9 mouse cellular contexts compared by ENCODE assay signal in the genomic region with DNA sequence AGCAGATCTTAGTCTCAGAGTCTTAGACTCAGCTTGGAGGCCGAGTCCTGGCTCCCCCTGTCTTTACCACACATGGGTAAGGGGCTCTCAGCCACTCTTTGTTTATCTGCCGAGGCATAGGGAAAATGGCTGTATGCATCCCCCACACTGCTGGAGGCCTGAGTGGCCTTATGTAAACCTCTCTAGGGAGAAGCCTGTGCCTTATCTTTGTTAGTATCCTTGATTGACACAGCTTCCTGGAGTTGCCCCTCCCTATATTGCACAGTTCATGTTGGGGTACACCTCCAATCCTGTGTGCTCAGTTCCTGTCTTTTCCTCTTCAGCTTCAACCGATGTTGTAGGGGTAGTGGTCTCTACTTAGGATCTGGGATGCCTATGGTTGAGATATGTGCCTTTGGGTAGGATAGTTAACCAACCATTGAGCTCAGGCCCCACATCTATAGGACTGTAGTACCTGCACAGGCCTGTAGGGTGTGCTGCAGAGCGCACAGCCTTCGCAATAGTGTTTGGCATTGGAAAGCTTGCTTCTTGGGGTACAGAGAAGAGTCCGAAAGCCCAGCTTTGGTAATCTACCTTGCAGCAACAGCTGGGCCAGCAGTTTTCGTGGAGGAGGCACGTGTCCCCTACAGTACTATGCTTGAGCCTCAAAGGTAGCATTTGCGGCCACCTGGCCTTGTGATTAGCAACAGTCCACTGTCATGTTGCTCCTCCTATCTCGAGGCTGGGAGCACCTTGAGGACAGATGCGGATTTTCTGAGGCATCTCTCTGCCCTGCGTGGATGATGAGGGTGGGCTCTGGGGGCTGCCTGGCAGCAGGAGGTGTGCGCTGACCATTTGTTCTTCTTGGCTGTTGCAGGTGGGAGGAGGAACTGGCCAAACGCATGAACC. TPM values are rescaled to one million over a fixed set of nuclear protein-coding genes. Genes with fewer than 3 reads are reported as not detected.
DNase-seq lines count a peak whose midpoint lies in the region; ATAC-seq lines count a peak whose summit lies in the region.
"Had no signal": no experiment of that assay in that cellular context is flagged by ENCODE, and none has a peak within 500 bp of the region (broad histone marks: within the 10 kb centered on the region; RNA-seq: fewer than 3 reads in every experiment).

A gene (plus strand): TSS at position 830 of the 888 bp plus-strand sequence.

- WGBS in embryonic facial prominence, embryonic 13.5 days: 57% methylated on average over 14 of the region's 14 CpGs
- 49% methylated on average over 14 of the region's 14 CpGs for WGBS in intestine, embryonic 14.5 days
- 29% methylated on average over 14 of the region's 14 CpGs for WGBS in liver, embryonic 15.5 days (ENCODE audit: insufficient replicate concordance)

- peaks cover 53% of the 10 kb centered on the region for H3K4me1 ChIP-seq in embryonic facial prominence, embryonic 13.5 days
- peaks cover 46% of the 10 kb centered on the region for H3K4me1 ChIP-seq in intestine, embryonic 14.5 days (replicated peaks; ENCODE audit: control insufficient read depth, insufficient read depth, low read length)
- peaks cover 49% of the 10 kb centered on the region for H3K4me1 ChIP-seq in liver, embryonic 15.5 days (replicated peaks)

- no peaks in the 10 kb centered on the region for H3K27me3 ChIP-seq in embryonic facial prominence, embryonic 13.5 days
- H3K27me3 ChIP-seq in intestine, embryonic 14.5 days (replicated peaks; ENCODE audit: control insufficient read depth, insufficient read depth, low read length): no peaks in the 10 kb centered on the region
- no peaks in the 10 kb centered on the region; the same call in 1 of the 2 replicates for H3K27me3 ChIP-seq in liver, embryonic 15.5 days

- peak; percentile 64 to 88 for DNase-seq in adrenal gland, adult (ENCODE audit: inconsistent age in 2 of 2, low spot score in 1 of 2)
- no peak for DNase-seq in adrenal gland, adult 8-10 months
- peak; percentile 48 for DNase-seq in right cerebral cortex, postnatal 4 days
- DNase-seq in right cerebral cortex, adult 18-20 months: no peak
- DNase-seq in intestine, embryonic 14.5 days (ENCODE audit: low spot score): peak; percentile 84
- DNase-seq in retina, postnatal 1 day: peak; percentile 61

- H3K9ac ChIP-seq in embryonic facial prominence, embryonic 13.5 days: 0 out of 2 replicates have a peak within 1 kb of the TSS, but pooled peaks have one; percentile 41
- no peak within 1 kb of the TSS for H3K9ac ChIP-seq in intestine, embryonic 14.5 days (ENCODE audit: low read length)
- H3K9ac ChIP-seq in liver, embryonic 15.5 days: no peak within 1 kb of the TSS

- H3K9me3 ChIP-seq in embryonic facial prominence, embryonic 13.5 days: no peaks in the 10 kb centered on the region
- H3K9me3 ChIP-seq in intestine, embryonic 14.5 days (ENCODE audit: control insufficient read depth, low read length): no peaks in the 10 kb centered on the region
- no peaks in the 10 kb centered on the region for H3K9me3 ChIP-seq in liver, embryonic 15.5 days (replicated peaks)

- no peak within 1 kb of the TSS for H3K4me3 ChIP-seq in embryonic facial prominence, embryonic 13.5 days
- H3K4me3 ChIP-seq in intestine, embryonic 14.5 days (ENCODE audit: low read depth, low read length): no peak within 1 kb of the TSS
- no peak within 1 kb of the TSS for H3K4me3 ChIP-seq in liver, embryonic 15.5 days (replicated peaks)

- peak within 1 kb of the TSS; percentile 63 for H3K27ac ChIP-seq in embryonic facial prominence, embryonic 13.5 days
- H3K27ac ChIP-seq in intestine, embryonic 14.5 days (ENCODE audit: low read depth): peak within 1 kb of the TSS; percentile 57
- H3K27ac ChIP-seq in liver, embryonic 15.5 days (replicated peaks): peak within 1 kb of the TSS; percentile 41; the same call in 1 of the 2 replicates

- no peak for ATAC-seq in embryonic facial prominence, embryonic 13.5 days (ENCODE audit: insufficient number of reproducible peaks, insufficient read depth, low FRiP score, low TSS enrichment, low read depth)
- no peak for ATAC-seq in intestine, embryonic 14.5 days (replicated peaks; ENCODE audit: low FRiP score, low TSS enrichment, low read depth)
- no peak for ATAC-seq in liver, embryonic 15.5 days (ENCODE audit: insufficient read depth)

- no peak within 1 kb of the TSS for H3K4me2 ChIP-seq in embryonic facial prominence, embryonic 13.5 days
- 0 out of 2 replicates have a peak within 1 kb of the TSS, but pooled peaks have one; percentile 0 for H3K4me2 ChIP-seq in intestine, embryonic 14.5 days (ENCODE audit: low read length)
- no peak within 1 kb of the TSS for H3K4me2 ChIP-seq in liver, embryonic 15.5 days

- H3K36me3 ChIP-seq in embryonic facial prominence, embryonic 13.5 days: peaks cover 30% of the 10 kb centered on the region
- peaks cover 24% of the 10 kb centered on the region for H3K36me3 ChIP-seq in intestine, embryonic 14.5 days (ENCODE audit: control insufficient read depth, insufficient read depth, low read length)
- H3K36me3 ChIP-seq in liver, embryonic 15.5 days (replicated peaks): 0 out of 2 replicates have a peak, but pooled peaks cover 8% of the 10 kb centered on the region

RNA-seq across cellular contexts. Expression of the gene that starts here (rescaled TPM):
- under 1 TPM in 2 of 4 experiments, not detected in 2; 0.09 to 0.25 TPM for total RNA-seq in adrenal gland, adult 8-10 months (2022)
- not detected in 2 replicates for polyA plus RNA-seq in embryonic facial prominence, embryonic 13.5 days (2015; fragmentation: Nextera tagmentation; extraction: Ambion mirVana)
- polyA plus RNA-seq in intestine, embryonic 14.5 days (2014; fragmentation: Nextera tagmentation; extraction: Ambion mirVana): not detected in 2 replicates
- not detected in 2 replicates for polyA plus RNA-seq in liver, embryonic 15.5 days (2015; fragmentation: Nextera tagmentation; extraction: Ambion mirVana)
- total RNA-seq: layer of hippocampus, postnatal 36 days had no signal

Comparison
In these comparisons a context has a peak if more than half of its experiments do, and no peak if none do; other contexts are left out.
1. DNase-seq: peak in adrenal gland, adult (2 of 2), right cerebral cortex, postnatal 4 days (single experiment) and retina, postnatal 1 day (single experiment); none in adrenal gland, adult 8-10 months (single experiment) and right cerebral cortex, adult 18-20 months (single experiment).
2. Peak in DNase-seq, H3K27ac ChIP-seq and H3K4me2 ChIP-seq in intestine, embryonic 14.5 days; RNA of the gene not detected or under 1 TPM.
3. Peak in every context shown above with its lines, with median percentiles within 50 percentile points of each other: H3K27ac ChIP-seq.